Mouse (Mus musculus): ENCODE measurements at regions not wholly inside any gene's neighbourhood (a gene's known extent, or its start where the extent isn't known, plus 50 kb on each side); places are given as distances from the start of the nearest gene placed in this dataset.
"Not testable (repeated sequence)": the region's sequence is repeated elsewhere in the genome, so short reads cannot be mapped to it uniquely, and the experiment has no call there.

- no peak for DNase-seq
Measured at GRCm38 (mm10) chr11:29628476-29628875, 64.3 kb upstream of the Rtn4 start.

DNA sequence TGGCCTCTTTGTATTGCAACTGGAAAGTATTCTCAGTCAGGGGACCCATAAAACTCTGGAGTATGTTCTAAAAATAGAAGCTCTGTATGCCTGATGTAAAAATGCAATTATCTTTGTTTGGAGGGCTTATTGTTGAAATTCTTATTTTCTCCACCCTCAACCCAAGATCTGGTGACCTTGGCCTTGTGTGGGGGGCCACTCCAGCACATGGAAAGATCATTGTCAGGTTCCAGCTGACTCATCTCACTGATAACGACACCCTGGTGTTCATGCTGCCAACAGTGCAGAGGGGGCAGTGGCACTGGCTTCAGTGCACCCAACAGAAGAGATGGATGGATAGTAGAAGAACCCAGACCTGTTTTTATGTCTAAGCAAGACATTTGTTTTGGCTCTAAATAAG lies 60.3 kb upstream of the Rtn4 start:
- DNase-seq = peak; percentile 50

GRCm38 (mm10) chr11:29633288-29633687 lies 59.5 kb upstream of the Rtn4 start:
- DNase-seq = not testable (repeated sequence)

GRCm38 (mm10) chr11:29636759-29637200 lies 56.0 kb upstream of the Rtn4 start:
- no peak for DNase-seq

- DNase-seq = no peak
Measured at GRCm38 (mm10) chr11:29638093-29638669, 54.6 kb upstream of the Rtn4 start.

DNA sequence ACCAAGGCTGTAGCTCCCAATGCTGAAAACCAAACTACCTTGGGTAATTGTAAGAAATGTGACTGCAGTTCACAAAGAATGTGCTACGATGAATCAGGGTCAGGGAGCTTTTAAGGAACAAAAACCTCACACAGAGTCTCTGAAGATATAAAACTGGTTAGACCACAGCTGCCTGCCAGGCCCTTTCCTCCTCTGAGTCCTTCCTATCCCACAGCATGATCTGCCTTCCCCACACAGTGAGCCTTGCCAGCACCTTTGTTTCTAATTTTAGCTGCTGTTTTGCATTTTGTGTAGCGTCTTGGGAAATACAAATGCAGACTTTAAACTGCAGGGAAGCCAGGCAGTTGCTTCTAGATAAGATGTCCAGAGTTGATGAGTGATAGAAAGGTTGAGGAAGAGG lies 53.9 kb upstream of the Rtn4 start:
- DNase-seq = peak; percentile 20
